Mouse (Mus musculus) ES-CJ7 (cell line): ENCODE data around the gene Pcsk4.

Source experiments
- DNase-seq: peaks from one replicate; pipeline ENCODE4 v3.0.0; 2011; ENCODE audit warnings: low read depth, low spot score

Pcsk4 gene

DNA sequence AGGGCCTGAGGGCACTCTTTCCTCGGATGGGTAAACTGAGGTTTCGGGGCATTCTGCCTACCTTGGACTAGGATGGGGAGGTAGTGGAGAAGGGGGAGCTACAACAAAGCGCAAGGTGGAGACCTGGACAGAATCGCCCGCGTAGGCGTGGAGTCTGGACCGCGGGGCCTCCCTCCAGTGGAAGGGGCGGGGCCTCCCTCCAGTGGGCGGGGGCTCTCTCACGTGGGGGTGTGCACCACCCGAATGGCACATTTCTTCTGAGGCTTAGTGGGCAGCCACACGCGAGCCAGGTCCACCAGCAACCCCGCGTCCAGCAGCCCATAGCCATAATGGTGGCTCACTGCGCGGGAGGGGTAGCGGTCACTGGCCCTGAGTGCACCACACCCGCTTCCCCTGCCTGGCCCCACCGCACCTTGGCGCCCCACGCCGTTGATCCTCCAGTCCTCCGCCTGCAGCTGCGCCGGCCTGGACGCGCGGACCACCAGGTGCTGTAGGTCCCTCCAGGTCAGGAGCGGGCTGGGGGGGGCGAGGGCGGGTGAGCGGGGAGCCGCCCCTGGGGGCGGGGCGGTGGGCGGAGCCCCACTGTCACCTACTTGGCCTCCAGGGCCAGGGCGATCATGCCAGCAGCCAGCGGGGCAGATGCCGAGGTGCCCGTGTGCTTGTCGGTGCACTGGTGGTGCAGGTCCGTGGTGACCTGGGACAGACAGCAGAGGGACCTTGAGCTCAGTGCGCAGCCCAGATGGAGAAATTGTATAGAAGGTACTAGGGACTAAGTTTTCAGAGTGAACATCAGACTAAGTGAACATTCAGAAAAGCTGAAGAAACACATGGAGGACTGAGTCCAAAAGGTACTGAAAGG lies 5.8 kb downstream of the Pcsk4 start:
- no peak for DNase-seq

DNA sequence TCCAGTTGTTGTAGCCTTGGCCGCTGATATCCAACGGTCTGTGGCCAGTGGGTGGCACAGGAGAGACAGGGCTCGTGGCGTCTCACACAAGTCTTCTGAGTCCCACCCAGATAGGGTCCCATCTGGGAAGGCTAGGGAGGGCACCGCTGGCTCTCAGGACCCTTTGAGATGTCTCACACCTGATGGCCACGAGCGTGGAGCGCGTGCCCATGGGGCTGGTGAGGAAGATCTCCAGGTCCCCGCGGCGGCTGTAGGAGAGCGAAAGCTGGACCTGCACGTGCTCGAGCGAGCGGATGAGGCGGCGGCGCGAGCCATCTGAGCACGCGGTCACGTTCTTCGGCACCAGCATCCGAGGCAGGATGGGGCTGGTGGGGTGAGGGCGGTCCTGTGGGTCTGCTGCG lies 6.5 kb downstream of the Pcsk4 start:
- no peak for DNase-seq

DNA sequence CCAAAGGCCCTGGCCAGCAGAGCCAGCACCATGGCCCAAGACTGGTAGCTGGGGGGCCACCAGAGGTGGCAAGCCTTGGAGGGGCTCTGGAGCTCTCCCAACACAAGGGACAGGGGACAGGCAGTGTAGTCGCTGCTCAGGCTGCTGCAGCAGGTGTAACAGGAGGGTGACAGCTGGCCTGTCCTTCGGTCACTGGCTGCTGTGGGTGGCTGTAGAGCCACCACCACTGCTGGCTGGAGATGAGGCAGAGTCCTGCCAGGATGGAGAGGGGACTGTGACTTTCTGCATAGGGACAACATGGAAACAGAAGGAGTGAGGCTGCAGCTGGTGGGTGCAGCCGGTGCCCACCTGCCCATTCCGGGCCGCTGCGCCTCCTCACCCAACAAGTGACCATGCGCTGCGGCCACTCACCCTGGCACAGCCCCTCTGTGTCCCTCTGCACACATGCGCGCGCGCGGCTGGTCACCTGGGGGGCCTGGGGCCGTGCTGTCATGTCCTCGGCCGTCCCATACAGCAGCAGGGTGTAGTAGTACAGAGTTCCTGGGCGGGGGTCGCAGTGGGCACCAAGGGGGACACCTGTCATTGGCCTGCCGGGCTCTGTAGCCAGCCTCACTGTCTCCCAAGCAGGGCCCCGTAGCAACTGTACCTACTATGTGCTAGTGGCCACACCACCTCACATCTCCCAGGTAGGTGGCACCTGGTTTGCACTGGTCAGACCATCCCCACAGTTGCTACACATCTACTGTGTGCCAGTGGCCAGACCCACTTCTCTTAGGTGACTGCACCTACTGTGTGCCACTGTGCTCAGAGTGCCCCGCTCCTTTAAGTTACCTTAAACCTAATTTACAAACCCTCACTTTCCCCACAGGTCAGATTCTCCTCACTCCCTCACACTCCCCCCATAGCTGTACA lies 7.4 kb downstream of the Pcsk4 start:
- DNase-seq, result no peak

DNA sequence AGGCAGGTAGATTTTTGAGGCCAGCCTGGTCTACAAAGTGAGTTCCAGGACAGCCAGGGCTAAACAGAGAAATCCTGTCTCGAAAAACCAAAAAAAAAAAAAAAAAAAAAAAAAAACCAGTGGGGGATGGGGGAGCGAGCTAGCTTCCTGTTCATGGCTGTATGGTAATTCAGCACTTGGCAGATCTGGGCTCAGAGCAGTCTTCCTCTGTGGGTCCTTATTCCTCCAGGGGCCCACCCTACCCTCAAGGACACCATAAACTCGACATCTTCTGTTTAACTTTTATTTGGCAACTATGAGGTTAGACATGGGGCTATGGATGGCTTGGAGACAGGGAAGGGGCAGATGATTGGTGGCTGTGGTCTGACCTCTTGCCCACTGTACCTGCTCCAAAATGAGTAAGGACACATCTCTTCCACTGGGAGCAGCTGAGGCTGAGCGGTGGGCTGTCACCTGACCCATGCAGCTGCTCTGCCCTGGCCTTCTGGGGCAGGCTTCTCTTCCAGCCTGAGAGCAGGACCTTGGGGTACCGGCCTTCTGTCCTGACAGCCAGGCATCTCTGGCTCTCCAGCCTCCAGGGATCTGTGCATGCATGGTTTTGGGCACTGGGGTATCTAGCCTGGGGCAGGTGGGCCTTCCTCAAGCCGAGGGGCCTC lies 8.2 kb downstream of the Pcsk4 start:
- DNase-seq, result no peak

DNA sequence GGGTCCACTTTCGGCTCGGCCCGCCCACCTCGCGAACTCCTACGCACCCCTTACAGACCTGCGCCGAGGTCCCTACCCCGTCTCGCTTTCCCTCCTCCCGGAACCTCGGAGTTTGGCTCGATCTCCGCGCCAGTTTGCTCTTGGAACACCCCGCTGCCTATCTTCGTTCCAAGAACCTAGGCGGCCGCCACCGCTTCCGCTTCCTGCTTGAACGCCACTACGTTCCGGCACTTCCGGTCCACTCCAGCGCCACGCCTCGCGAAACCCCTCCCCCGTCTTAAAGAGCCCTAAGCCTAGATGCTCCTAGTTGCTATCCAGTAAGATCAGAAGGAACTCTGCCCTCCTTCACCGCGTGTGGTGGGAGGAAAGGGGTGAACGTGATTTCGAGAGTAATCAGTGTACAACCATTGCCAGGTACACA lies 8.9 kb downstream of the Pcsk4 start, which contains the start of gene 2310011J03Rik:
2310011J03Rik (minus strand) TSS at position 198 of the 421 bp plus-strand sequence.
- peak; percentile 92 for DNase-seq

DNA sequence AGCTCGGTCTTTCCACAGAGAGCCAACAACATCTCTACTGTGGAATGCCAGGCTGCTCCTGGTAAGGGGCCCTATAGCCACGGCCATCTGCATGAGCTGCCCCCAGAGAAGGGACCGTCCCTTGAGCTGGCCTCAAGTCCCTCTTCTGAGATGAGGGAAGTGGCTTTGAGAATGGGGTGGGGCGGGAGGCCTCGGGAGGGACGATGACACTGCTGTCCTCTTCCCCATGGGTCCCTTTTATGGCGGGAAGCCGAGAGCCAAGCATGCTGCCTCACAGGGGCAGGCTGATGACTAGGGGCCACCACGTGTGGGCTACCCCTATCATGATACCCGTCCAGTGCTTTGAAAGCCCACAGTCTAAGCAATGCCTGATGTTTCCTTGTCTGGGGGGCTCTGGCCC lies 12.3 kb downstream of the Pcsk4 start:
- DNase-seq, result no peak

DNA sequence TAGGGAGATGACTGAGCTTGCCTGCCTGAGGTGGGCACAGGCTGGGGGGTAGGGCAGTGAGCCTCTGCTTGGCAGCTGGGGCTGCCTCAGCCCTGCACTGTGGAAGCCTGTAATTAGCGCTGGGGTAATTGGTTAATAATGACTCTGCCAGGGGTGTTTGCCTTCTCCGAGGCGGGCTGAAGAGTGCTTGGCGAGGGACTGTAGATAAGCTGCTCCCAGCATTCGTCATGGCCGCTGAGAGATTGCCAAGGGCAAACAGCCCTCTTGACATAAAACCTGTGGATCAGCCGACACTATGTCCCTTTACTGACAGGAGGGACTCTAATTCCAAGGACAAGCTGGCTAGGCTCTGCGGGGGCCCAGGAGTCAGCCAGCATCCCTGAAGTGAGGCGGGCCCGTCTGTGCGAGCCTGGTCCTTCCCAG lies 12.9 kb downstream of the Pcsk4 start:
- no peak for DNase-seq

DNA sequence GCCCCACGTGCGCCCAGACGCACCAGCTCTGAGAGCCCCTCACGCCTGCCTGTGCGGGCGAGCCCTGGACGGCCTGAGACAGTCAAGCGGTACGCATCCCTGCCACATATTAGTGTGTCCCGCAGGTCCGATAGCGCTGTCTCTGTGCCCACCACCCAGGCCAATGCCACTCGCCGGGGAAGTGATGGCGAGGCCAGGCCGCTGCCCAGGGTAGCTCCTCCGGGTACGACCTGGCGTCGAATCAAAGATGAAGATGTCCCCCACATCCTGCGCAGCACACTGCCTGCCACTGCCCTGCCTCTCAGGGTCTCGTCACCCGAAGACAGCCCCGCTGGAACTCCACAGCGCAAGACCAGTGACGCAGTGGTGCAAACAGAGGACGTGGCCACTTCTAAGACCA lies 14.0 kb downstream of the Pcsk4 start:
- no peak for DNase-seq

DNA sequence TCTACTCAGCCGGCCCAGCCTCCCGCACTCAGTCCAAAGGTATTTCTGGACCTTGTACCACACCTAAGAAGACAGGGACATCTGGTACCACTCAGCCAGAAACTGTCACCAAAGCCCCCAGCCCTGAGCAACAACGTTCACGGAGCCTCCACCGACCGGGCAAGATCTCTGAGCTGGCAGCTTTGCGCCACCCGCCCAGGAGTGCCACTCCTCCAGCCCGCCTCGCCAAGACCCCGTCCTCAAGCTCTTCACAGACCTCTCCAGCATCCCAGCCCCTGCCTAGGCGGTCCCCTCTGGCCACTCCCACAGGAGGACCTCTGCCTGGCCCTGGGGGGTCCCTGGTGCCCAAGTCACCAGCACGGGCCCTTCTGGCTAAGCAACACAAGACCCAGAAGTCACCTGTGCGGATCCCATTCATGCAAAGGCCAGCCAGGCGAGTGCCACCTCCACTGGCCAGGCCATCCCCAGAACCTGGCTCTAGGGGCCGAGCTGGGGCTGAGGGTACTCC lies 14.8 kb downstream of the Pcsk4 start:
- no peak for DNase-seq

DNA sequence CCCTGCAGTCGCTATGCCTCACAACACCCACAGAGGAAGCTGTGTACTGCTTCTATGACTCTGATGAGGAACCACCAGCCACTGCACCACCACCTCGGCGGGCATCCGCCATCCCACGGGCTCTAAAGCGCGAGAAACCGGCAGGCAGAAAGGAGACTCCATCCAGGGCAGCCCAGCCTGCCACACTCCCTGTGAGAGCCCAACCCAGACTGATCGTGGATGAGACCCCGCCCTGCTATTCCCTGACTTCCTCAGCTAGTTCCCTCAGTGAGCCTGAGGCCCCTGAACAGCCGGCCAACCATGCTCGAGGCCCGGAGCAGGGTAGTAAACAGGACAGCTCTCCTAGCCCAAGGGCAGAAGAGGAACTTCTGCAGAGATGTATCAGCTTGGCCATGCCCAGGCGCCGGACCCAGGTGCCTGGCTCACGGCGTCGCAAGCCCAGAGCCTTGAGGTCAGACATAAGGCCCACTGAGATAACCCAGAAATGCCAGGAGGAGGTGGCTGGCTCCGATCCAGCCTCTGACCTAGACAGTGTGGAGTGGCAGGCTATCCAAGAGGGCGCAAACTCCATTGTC lies 15.6 kb downstream of the Pcsk4 start:
- no peak for DNase-seq

DNA sequence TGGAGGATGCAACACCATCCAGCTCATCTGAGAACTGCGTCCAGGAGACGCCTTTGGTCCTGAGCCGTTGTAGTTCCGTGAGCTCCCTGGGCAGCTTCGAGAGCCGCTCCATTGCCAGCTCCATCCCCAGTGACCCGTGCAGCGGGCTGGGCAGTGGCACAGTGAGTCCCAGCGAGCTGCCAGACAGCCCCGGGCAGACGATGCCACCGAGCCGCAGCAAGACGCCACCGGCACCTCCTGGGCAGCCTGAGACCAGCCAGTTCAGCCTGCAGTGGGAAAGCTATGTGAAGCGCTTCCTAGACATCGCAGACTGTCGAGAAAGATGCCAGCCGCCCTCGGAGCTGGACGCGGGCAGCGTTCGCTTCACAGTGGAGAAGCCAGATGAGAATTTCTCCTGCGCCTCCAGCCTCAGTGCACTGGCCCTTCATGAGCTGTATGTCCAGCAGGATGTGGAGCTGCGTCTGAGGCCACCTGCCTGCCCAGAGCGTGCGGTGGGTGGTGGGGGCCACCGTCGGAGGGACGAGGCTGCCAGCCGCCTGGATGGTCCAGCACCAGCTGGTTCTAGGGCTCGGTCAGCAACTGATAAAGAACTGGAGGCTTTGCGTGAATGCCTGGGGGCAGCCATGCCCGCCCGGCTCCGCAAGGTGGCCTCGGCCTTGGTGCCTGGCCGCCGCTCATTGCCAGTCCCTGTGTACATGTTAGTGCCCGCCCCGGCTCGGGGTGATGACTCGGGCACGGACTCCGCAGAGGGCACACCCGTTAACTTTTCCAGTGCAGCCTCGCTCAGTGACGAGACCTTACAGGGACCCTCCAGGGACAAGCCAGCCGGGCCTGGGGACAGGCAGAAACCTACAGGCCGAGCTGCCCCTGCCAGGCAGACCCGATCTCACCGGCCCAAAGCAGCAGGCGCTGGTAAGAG lies 16.5 kb downstream of the Pcsk4 start:
- DNase-seq, result no peak

DNA sequence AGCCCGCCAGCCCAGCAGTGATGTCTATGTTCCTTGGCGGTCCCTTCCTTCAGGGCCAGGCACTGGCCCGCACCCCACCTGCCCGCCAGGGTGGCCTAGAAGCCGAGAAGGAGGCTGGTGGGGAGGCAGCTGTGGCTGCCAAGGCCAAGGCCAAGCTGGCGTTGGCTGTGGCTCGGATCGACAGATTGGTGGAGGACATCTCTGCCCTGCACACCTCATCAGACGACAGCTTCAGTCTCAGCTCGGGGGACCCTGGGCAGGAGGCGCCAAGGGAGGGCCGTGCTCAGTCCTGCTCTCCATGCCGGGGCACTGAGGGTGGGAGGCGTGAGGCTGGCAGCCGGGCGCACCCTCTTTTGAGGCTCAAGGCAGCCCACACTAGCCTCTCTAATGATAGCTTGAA lies 17.7 kb downstream of the Pcsk4 start:
- no peak for DNase-seq

DNA sequence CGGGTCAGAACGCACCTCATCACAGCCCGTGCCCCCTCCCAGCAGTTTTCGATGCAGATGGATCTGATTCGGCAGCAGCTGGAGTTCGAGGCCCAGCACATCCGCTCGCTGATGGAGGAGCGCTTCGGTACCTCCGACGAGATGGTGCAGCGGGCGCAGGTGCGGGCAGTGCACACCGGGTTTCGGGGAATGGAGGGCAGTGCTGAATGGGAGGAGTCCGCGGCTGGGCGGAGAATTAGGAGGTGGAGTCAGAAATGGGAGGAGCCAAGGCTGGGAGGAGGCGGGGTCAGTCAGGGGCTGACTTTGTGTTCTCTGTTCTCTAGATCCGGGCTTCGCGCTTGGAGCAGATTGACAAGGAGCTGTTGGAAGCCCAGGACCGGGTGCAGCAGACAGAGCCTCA lies 24.4 kb downstream of the Pcsk4 start:
- DNase-seq, result peak; percentile 87

DNA sequence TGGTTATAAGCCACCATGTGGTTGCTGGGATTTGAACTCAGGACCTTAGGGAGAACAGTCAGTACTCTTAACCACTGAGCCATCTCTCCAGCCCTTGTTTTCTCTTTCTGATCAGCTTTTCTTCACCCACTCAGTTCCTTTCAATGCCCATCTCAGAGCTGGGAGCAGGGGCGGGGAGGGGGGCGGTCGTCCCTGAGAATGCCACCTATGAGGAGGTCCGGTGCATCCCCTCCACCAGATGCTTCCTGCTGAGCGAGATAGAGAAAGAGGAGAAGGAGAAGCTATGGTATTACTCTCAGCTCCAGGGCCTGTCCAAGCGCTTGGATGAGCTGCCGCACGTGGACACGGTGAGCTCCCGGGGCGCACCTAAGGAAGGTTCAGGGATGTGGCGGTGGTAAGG lies 24.8 kb downstream of the Pcsk4 start:
- no peak for DNase-seq

DNA sequence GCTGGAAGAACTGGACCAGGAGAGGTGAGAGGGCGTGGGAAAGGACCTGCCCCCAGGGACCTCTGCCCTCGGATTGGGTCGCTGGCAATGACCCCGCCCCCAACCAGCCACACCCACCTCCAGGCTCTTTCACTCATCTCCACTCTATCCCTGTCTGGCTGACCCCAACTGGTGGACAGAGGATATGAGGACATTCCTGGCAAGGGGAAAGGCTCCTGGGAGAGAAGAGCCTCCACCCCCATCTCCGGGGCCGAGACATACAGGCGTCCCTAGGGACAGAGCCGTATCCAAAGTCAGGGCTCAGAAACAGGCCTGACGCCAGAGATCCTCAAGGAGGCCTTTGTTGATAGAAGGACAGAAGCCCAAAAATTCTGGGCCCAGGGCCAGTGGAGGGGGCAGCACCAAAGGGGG lies 26.8 kb downstream of the Pcsk4 start:
- DNase-seq, result no peak

DNA sequence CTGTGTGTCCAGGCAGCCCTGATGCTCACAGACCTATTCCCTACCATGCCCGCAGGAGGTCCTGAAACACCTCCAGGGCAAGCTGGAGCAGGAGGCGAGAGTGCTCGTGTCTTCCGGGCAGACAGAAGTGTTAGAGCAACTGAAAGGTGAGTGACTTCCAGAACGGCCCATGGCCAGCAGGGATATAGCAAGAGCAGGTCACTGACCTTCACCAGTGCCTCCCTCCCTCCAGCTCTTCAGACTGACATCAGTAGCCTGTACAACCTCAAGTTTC lies 27.3 kb downstream of the Pcsk4 start:
- DNase-seq, result no peak

DNA sequence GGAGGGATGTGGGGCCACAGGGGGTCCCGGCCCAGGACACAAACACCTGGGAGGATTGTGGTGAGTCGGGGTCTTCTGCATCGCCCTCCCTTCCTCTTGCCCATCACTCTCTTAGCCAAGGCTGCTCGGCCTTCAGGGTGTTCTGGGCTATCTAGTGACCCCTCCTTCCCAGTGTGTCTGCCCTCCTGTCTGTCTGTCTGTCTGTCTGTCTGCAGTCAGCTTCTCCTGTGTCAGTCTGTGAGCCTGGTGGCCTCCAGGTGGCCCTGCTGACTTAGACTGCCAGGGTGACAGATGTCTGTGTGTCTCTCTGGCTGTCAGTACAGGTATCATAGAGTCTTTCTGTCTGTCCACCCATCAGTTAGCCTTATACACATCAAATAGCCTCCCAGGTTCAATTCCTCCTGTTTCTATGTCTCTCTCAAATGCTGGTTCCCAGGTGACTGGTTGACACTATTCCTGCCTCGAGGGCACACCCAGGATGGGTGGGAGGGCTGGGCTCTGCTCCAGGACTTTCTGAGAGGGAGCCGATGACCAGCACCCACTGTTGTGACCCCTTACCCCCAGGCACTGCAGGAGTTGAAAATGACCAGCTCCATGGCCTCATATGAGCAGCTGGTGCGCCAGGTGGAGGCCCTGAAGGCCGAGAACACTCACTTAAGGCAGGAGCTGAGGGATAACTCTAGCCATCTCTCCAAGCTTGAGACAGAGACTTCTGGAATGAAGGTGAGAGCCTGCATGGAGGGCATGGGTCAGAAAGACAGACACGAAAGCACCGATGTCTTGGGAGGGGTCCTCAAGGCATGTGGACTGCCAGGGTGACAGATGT lies 27.8 kb downstream of the Pcsk4 start:
- DNase-seq, result no peak

DNA sequence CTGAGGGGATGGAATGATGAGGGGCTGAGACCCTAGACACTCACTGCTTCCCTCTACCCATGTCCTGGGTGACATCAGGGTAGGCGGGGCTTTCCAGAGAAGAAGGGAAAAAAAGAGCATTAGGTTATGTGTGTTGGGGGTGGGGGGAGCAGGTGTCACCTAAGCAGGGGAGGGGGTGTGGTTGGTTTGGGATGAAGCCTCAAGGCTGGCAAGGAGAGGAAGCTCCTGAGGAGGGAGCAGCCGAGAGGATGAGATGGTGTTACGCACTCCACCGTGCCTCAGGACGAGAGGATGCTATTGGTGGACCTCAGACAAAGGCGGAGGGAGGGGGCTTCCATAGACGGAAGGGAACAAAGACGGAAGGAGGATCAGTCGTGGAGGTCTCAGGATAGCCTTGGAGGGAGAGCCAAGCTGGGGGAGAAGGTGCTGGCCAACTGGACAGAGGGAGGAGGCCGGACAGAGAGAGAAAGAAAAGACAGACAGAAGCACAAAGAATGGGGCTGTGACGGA lies 28.6 kb downstream of the Pcsk4 start:
- no peak for DNase-seq

DNA sequence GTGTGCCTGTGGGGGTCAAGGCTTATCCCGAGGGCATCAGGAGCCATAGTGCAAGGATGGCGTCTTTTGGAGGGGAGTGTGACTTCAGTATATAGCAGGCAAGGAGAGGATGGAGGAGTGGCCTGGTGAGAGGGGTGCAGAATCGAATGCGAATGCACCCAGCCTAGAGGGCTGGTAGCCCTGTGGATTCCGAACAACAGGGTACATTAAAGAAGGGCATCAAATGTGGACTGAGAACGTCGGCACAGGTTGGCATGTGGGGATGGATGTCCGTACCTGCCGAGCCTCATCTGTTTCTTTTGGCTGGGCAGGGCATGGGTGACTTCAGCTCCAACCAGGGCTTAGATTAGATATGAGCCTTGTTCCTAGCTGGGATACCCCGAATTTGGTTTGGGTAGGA lies 29.5 kb downstream of the Pcsk4 start:
- no peak for DNase-seq

DNA sequence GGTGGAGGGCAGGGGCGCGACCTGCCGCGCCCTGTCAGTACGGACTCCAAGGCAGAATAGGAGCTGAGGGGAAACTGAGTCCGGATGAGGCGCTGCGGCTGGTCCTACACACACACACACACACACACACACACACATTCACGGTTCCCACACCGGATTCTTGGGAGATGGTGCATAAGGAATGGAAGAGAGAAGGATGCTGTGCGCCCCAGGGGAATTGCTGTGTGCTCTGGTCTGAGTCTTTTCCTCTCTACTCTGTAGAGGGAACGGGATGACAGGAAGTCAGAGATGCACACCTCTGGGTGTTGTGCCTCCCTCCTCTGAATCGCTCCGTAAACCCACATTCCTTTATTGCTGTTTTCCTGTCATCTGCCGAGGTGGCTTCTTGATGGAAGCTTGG lies 30.0 kb downstream of the Pcsk4 start:
- no peak for DNase-seq
